Comparison of ENCODE assay signal across 8 mouse cellular contexts in genomic region chr3:59344065-59344905, GRCm38 (mm10). TPM values are rescaled to one million over a fixed set of nuclear protein-coding genes. Genes with fewer than 3 reads are reported as not detected.
DNase-seq lines count a peak whose midpoint lies in the region; ATAC-seq lines count a peak whose summit lies in the region.

Gene Igsf10 (minus strand): TSS chr3:59344394.

- no peaks in the 10 kb centered on the region for H3K27me3 ChIP-seq in lung, embryonic 15.5 days

- H3K9ac ChIP-seq in lung, embryonic 15.5 days = peak within 1 kb of the TSS; percentile 62

- peak within 1 kb of the TSS; percentile 66 for H3K4me2 ChIP-seq in lung, embryonic 15.5 days

- peak; percentile 91 for ATAC-seq in lung, embryonic 15.5 days (ENCODE audit: borderline replicate concordance, extremely low read depth, low FRiP score, low TSS enrichment)

- H3K27ac ChIP-seq in lung, embryonic 15.5 days = peak within 1 kb of the TSS; percentile 85

- no peaks in the 10 kb centered on the region for H3K9me3 ChIP-seq in lung, embryonic 15.5 days

- H3K4me1 ChIP-seq in lung, embryonic 15.5 days = peaks cover 5% of the 10 kb centered on the region; the same call in 1 of the 2 replicates

- peak within 1 kb of the TSS; percentile 74 for H3K4me3 ChIP-seq in lung, embryonic 15.5 days

- 2% methylated on average over 23 of the region's 23 CpGs for WGBS in lung, embryonic 15.5 days

- DNase-seq in urinary bladder, adult 18-20 months (ENCODE audit: low spot score in 2 of 2) = peak; percentile 27 to 43
- DNase-seq in urinary bladder, postnatal 10 days (ENCODE audit: low spot score) = no peak
- peak; percentile 89 for DNase-seq in embryo, embryonic 9.5 days (ENCODE audit: extremely low spot score)
- peak; percentile 23 for DNase-seq in heart, adult 8-10 months (ENCODE audit: low spot score)
- DNase-seq in kidney, postnatal 10 days = peak; percentile 71
- peak; percentile 45 for DNase-seq in ovary, postnatal 14 days (ENCODE audit: low spot score)
- no peak for DNase-seq in spleen, postnatal 36 days (ENCODE audit: low spot score in 2 of 2)

- H3K36me3 ChIP-seq in lung, embryonic 15.5 days = 0 out of 2 replicates have a peak, but pooled peaks cover 2% of the 10 kb centered on the region

RNA-seq across cellular contexts. Expression of gene Igsf10, which starts in this region (rescaled TPM):
- 1 to 10 TPM; 1.2 to 1.6 (median 1.4) TPM for total RNA-seq in heart, adult 8-10 months (2022)
- polyA plus RNA-seq in lung, embryonic 15.5 days (2015; fragmentation: Nextera tagmentation; extraction: Ambion mirVana) = 11.1 and 11.7 TPM in 2 replicates

Comparison
In these comparisons a context has a peak if more than half of its experiments do, and no peak if none do; other contexts are left out.
1. DNase-seq: peak in urinary bladder, adult 18-20 months (2 of 2), embryo, embryonic 9.5 days (single experiment), heart, adult 8-10 months (single experiment), kidney, postnatal 10 days (single experiment) and ovary, postnatal 14 days (single experiment); none in urinary bladder, postnatal 10 days (single experiment) and spleen, postnatal 36 days (0 of 2).